Mouse (Mus musculus) gastrocnemius, postnatal 25 days (tissue): ENCODE measurements around the gene Hist1h2ac. TPM values are rescaled to one million over a fixed set of nuclear protein-coding genes. Genes with fewer than 3 reads are reported as not detected.
"Not testable (repeated sequence)": the region's sequence is repeated elsewhere in the genome, so short reads cannot be mapped to it uniquely, and the experiment has no call there.

Experiments used
- DNase-seq: peaks from one replicate; pipeline ENCODE4 v3.0.0; 2022
- long read RNA-seq, 2 experiments: library from polyadenylated mRNA; stranded (forward); transcript quantifications; one replicate each; pipeline ENCODE4 v2.0.0; 2021
- total RNA-seq, 2 experiments: library from RNA; stranded (reverse); gene quantifications; 1 replicate in 1 of 2; 2 replicates in 1 of 2; pipeline ENCODE4 v1.2.3; 2021

Gene Hist1h2ac
- total RNA-seq = 1 to 10 TPM in 1 of 2 experiments, under 1 TPM in 1; 0.84 to 2.0 TPM
- long read RNA-seq, experiment 1 = 0 reads
- long read RNA-seq, experiment 2 = 0 reads

- DNase-seq = peak; percentile 68
Observed at GRCm38 (mm10) chr13:23683755-23684281, at the start of gene Hist1h2ac, which contains the start of gene Hist1h2bc. Hist1h2ac (minus strand) TSS chr13:23683948. Hist1h2bc (plus strand) TSS chr13:23684199.

GRCm38 (mm10) chr13:23732156-23732804 lies 48.5 kb upstream of the Hist1h2ac start:
- DNase-seq = no peak

DNA sequence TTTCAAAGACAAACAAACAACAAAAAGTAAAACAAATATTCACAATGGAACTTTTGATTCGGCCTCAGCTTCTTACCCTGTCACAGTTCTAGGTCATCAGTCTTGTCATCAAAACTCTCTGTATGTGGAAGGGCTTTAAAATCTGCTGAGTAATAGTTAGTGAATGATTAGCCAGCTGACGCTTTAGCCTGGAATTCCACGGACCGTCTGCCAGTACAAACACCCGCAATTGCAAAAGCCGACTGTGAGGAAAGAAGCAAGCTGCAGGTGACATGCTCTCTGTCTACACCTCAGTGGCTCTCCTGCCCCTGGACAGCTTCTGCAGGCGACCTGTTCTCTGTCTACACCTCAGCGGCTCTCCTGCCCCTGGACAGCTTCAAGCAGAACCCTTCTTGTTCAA lies 46.7 kb upstream of the Hist1h2ac start:
- DNase-seq = no peak

GRCm38 (mm10) chr13:23729706-23730105 lies 46.0 kb upstream of the Hist1h2ac start:
- no peak for DNase-seq

GRCm38 (mm10) chr13:23729192-23729525 lies 45.4 kb upstream of the Hist1h2ac start:
- no peak for DNase-seq

GRCm38 (mm10) chr13:23728472-23729191 lies 44.9 kb upstream of the Hist1h2ac start:
- DNase-seq = no peak

DNA sequence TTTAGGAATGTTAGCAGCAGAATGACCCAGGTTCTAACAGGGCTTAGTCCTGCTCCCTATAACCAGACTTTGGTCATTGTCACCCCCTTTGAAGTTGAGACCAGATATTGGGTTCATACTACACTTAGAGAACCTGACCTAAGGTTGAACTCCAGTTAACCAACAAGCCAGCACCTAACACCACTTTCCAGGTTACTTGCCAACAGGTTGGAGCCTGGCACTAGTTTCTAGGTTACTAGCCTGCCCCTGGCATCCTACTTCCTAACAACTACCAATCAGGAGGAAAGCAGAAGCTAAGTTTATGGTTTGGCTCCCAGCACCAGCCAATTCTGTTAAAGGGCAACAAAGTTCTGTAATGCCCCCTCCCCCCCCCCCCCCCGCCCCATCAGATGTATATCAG lies 41.5 kb upstream of the Hist1h2ac start:
- no peak for DNase-seq

- DNase-seq = no peak
Observed at GRCm38 (mm10) chr13:23724239-23724638, 40.5 kb upstream of the Hist1h2ac start.

DNA sequence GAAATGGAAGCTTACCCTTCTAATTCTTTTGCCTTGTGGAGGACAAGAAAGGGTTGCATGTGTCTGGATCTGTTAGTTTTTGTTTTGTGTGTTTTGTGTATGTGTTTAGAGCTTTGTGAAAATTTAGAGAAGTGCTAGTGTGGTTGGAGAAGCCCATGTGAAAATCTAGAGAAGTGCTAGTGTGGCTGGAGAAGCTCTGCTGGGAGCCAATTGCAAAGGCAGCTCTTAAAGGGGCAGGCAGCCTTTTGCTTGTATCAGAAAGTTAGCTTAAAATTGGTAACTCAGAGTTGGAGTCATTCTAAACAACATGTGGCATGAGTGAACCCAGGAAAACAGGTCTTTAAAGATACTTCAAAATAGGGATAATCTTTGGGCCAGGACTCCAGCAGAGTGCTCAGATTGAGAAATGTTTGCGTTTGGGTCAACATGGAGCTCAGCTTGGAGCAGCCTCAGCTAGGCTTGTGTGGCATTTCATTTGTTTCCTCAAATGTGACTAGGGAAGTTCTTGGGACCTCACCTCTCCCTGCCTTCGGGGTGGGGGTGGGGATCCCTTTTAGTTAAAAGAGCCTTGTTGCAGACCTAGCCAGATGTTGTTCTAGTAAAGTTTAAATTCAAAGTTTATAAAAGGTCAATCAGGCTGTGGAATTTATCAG lies 34.0 kb upstream of the Hist1h2ac start:
- not testable (repeated sequence) for DNase-seq

GRCm38 (mm10) chr13:23717176-23717575 lies 33.4 kb upstream of the Hist1h2ac start:
- no peak for DNase-seq

GRCm38 (mm10) chr13:23716261-23717042 lies 32.7 kb upstream of the Hist1h2ac start:
- no peak for DNase-seq

GRCm38 (mm10) chr13:23710374-23711089 lies 26.8 kb upstream of the Hist1h2ac start, which contains the start of gene Hfe:
Hfe (minus strand) TSS chr13:23710854.
- peak; percentile 51 for DNase-seq

GRCm38 (mm10) chr13:23709714-23710373 lies 26.1 kb upstream of the Hist1h2ac start:
- DNase-seq = no peak

DNA sequence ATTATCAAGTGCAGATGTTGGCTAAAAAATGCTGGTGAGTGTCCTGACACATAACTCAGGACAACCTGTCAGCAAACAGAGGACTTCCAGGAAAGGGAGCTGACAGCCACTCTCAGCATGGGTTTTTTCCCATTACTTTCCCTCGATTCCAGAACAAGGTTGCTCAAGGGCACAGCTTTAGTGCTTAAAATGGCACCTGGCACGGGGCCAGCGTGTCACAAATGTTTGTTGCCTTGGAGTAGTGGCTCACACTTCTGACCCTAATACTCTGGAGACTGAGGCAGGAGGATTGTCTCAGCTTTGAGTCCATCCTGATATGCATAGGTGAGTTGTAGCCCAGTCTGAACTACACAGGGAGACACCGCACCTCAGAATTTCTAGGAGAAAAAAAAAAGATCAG lies 24.9 kb upstream of the Hist1h2ac start:
- DNase-seq = no peak

GRCm38 (mm10) chr13:23708041-23708440 lies 24.3 kb upstream of the Hist1h2ac start:
- no peak for DNase-seq

DNA sequence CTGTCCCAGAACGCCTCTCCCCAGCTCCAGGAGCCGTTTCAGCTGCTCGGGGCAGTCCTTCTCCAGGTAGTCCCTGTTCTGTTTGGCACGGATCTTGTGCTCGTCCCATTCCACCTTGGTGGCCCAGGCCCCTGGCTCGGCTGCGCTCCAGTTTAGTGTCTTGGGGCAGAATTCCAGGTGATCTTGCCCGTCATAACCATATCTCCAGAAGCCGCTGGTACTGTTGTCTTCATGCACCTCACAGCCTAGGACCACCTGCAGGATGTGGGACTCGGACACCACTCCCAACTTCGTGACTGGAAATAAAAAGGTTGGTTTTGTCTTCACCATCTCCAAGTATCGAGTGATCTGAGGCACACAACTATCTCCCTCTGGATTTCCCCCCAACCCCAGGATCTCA lies 23.0 kb upstream of the Hist1h2ac start:
- DNase-seq = no peak

- no peak for DNase-seq
Observed at GRCm38 (mm10) chr13:23705751-23706356, 22.1 kb upstream of the Hist1h2ac start.

DNA sequence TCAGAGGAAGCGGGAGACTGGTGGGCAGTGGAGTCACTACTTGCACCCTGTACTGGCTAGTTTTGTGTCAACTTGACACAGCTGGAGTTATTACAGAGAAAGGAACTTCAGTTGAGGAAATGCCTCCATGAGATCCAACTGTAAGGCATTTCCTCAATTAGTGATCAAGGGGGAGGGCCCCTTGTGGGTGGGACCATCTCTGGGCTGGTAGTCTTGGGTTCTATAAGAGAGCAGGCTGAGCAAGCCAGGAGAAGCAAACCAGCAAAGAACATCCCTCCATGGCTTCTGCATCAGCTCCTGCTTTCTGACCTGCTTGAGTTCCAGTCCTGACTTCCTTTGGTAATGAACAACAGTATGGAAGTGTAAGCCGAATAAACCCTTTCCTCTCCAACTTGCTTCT lies 19.1 kb upstream of the Hist1h2ac start:
- not testable (repeated sequence) for DNase-seq

DNA sequence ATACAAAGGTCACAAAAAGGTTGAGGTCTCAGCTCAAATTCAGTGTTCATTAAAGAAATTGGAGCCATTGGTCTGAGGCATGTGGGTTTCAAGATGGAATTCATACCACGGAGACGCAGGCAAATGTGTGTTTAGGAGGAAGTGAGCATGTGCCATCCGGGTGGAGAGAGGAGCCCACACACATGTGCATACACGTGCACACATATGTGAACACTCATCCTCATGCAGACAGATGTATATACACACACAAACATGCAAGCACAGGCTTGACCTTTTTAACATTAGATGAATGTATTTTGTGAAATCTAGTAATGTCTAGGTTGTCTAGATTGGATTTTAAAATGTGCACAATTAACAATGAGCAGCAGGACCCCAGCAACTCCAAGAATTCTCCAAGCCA lies 18.5 kb upstream of the Hist1h2ac start:
- no peak for DNase-seq

DNA sequence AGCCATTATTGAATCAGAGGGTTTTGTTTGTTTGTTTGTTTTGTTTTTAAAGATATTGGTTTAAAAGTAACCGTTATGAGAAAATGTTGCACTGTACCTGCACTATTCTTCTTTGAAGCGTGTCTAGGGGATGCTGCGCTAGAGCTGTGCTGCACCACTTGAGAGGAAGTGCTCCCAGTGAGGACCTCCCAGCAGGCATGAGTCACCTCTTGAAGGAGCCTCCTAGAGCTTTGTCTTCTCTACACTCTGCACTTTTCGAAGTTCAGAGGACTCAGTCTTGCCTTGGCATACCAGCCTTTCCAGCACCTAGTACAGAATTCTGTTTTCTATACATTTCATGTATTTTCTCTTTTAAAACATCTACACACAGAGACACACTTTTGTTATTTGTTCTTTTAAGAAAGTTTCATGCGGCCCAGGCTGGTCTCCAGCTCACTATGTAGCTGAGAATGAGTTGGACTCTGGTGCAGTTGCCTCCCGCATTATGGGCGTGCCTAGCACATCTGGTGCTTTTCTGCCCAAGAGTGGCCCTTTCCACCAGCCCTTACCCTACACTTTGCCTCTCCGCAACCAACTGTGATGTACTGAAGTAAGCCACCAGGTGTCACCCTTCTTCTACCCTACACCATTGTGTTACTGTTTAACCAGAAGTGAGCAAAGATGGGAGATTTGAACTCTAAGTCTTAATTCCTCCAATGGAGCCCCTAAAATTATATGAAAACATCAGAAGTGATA lies 17.2 kb upstream of the Hist1h2ac start:
- DNase-seq = peak; percentile 46
